Mouse (Mus musculus) 3134 (cell line): Measurements from ENCODE around the gene Fkbp5.
A peak's percentile ranks its signal among the peaks of the same experiment; 100 is the strongest.

Experiments
- DNase-seq: peaks from one replicate; pipeline ENCODE4 v3.0.0-alpha.2; 2011; ENCODE audit warnings: low spot score; ENCODE audit not compliant: insufficient read length; ENCODE audit errors: extremely low read depth

Gene Fkbp5

DNA sequence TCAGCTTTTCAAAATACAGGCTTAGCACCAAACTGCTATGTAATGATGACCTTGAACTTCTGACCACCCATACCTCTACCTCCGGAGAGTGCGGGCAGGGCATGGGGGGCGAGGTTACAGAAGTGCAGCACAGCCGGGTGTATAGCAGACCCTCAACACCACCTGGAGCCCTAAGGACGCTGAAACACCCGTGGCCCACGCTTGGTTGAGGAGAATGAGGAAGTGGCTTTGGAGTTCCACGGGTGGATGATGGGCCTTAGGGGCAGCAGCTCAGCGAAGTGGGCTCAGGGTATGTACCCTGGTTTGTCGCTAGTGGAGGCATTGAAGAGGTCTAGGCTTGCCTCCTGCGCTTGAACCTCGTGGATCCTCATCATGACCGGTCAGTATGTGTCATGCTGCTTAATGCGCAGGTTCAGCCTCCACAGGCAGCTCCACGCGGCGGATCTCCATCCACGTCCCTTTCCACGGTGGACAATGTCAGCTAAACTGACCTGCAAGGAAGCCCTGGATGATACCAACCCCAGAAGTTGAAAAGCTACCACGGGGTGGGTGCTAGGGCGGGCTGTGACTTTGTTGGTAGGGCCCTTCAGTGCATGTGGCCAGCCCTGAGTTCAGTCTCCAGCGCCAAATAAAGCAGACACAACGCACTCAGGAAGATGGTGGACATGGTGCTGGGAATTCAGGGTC lies 6.8 kb upstream of the Fkbp5 start:
- DNase-seq: no peak

DNA sequence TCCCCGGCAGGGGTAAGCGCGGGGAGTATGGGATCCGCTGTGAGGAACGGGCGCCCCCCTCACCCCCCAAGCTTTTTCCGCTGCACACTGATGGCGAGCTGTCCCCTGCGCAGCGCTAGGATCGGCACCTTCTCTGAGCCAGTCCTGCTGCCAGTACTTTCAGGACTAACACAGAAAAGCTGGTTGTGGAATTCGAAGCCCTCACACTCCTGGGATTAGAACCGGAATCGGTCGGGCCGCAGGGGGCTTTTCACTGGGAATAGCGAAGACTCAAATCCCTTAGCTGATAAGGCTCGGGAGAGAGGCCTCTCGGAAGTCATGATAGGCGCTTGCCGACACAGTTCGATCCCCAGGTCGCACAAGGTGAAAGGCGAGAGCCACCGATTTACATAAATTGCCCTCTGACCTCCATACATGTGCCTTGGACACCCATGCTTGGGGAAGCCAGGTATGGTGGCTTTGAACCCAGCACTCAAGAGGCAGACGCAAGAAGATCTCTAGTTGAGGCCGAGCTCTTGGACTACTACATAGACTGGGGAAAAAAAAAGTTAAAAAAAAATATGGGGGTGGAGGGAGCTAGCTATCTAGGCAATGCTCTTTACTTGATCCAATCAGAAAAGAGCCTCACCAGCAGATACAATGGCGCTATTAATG lies 6.2 kb upstream of the Fkbp5 start:
- no peak for DNase-seq

DNA sequence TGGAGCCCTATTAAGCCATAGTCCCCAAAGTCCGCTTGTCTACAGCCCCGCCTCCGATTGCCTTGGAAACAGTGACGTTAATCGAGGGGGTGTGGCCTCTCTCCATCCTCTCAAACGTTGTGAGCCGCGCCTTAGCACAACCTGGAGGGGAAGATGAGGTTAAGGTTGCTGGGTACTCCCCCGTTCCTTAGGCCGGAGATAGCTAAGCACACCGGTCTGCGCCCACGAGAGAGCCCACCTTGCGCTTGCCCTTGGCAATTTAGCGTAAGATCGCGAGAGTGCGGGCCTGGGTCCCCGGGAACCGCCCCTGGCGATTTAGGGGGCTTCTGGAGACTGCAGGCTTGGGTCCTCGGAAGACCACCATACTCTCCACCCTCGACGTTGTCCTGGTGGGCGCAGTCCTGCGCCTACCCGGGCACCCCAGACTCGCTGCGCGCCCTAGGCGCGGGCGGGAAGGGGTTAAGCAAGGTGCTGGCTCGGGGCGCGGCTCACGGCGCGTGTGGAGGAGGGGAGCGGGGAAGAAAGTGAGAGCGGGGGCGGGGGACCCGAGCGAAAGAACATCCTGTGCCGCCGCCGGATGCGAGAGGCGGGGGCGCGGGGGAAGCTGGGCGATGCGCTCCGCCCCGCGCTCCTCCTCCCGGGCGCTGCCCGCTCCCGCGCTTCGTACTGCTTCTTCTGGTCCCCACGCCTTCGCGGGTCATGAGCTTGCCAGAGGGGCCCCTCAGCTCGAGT lies 5.5 kb upstream of the Fkbp5 start:
- DNase-seq: no peak

DNA sequence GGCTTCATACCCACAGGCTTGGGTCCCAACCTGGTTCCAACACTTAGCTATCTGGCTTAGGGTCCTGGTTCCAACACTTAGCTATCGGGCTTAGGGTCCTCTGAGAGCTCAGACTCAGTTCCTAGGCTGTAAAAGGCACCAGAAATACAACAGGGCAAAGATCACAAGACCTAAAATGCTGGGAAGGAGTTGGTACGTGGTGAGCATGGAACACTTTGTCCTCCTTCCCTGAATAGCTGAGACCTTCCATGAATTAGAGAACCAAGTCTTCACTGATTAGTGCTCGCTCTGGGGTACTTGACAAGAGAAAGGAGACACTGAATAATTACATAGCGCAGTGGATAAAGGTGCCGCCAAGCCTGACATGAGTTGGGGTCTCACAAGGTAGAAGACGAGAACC lies 4.6 kb upstream of the Fkbp5 start:
- DNase-seq: no peak

DNA sequence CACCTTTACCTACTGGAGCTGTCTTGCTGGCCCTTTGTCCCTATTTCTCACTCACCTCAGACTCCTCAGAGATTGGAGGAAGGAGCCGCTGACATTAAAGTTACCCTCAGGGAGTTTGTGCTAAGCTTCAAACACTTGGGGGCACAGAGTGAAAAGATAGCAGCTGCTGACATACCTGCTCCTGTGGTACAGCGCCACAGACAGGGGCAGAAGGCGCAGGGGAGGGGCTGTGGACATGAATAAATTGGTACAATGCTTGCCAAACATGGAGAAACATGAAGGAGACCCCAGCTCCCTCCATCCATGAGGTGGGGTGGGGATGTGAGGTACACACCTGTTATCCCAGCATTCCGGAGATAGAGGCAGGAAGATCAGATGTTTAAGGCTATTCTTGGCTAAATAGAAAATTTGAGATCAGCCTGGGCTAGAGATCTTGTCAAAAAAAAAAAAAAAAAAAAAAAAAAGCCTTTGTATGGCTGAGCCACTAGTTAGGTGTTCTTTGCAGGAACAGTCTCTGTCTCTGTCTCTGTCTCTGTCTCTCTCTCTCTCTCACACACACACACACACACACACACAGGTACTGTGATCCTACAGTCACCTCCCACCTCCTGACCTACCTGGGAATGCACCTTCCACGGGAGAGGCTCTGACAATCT lies 3.9 kb upstream of the Fkbp5 start:
- no peak for DNase-seq

DNA sequence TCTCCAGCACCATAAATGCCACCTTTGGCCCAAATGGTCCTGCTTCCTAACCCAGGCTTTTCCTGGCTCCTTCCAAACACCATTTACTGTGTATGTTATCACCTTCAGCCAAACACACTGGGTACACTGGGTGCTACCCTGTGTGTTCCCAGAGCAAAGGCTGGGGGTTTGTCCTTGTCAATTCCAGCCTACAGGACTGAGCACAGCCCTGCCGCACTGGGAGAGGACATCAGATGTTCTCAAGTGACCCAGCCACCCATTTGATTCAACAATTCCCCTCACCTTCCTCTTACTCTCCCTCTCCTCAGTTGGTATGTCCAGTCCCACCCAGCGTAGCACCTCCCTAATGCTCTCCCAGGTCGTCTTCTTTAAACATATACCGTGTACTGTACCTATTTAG lies 3.2 kb upstream of the Fkbp5 start:
- no peak for DNase-seq

DNA sequence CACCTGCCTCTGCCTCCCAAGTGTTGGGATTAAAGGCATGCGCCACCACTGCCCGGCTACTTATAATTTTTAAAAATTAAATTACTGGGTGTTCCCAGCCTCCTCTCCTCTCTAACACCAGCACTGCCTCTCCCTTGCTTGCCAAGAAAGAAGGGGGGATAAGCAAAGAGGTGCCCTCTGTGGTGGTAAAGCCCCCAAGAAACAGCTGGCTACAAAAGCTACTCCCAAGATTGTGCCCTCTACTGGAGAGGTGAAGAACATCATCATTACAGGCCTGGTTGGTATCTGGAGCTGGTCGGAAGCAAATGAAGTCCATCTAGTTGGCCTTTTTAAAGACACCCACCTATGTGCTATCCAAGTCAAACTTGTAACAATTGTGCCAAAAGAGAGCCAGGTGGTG lies 2.5 kb upstream of the Fkbp5 start:
- DNase-seq: no peak

DNA sequence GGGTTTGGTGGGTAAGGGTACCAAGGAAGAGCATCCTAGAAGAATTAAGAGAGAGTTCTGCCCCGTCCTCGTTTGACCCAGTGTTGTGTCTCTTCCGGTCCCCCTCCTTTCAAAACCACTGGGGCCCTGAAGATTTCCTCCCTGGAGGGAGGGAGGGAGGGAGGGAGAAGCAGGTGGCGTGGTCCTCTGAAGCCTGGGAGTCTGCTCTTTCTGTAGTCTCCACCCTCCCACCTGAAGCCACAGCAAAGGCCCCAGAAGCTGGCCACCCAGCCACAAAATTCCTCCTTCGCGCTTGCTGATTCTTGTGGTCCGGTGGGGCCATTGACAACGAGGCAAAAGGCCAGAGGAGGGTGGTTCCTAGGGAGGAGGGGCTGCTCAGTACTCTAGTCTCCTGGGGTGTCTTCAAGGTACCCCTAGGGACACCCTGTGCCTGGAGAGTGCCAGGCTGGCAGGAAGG lies 1.3 kb upstream of the Fkbp5 start:
- DNase-seq: peak; percentile 54

DNA sequence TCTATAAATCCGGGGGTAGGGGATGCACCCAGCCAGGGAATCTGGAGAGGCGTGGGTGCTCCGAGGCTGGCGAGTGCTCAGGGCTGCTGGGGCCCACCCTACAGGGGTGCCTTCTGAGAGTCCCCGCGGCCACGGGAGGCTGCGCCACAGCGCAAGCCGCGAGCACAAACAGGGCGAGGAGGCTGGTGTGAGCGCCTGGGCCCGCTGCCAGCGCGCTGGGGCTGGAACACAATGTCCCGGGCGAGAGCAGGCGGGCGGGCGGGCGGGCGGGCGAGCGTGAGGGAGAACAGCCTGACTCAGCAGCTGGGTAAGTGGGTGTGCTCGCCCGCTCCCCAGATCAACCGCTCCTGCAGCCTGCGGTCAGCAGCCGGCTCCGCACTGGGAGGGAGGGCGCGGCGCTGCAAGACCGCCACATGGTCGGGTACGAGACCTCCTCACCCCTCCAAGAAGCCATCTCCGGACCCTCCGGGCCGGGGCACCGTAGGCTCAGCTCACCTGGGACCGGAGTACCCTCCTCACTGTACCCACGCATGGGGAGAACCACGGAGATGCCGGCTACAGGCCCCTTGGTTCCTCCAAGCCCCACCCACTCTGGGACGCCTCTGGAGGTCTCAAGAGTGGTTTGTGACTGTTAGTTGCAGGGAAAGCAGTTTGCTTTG lies 758 bp upstream of the Fkbp5 start:
- DNase-seq: peak; percentile 85

DNA sequence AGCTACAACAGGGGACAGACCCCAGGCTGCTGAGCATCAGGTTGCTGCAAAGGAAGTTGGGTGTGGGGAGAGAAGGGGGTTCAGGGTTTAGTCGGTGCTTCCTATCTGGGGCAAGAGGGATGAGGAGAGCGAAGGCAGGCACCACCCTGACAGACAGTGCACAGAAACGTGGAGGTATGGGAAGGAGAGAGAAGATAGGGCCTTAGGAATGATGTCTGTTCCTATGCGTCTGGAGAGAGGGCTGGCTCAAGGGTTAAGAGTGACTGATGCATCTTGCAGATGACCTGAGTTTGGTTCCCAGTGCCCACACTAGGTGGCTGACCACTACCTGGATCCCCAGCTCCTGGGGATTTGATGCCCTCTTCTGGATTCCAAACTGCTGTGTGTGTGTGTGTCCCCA lies 446 bp downstream of the Fkbp5 start:
- DNase-seq: no peak

DNA sequence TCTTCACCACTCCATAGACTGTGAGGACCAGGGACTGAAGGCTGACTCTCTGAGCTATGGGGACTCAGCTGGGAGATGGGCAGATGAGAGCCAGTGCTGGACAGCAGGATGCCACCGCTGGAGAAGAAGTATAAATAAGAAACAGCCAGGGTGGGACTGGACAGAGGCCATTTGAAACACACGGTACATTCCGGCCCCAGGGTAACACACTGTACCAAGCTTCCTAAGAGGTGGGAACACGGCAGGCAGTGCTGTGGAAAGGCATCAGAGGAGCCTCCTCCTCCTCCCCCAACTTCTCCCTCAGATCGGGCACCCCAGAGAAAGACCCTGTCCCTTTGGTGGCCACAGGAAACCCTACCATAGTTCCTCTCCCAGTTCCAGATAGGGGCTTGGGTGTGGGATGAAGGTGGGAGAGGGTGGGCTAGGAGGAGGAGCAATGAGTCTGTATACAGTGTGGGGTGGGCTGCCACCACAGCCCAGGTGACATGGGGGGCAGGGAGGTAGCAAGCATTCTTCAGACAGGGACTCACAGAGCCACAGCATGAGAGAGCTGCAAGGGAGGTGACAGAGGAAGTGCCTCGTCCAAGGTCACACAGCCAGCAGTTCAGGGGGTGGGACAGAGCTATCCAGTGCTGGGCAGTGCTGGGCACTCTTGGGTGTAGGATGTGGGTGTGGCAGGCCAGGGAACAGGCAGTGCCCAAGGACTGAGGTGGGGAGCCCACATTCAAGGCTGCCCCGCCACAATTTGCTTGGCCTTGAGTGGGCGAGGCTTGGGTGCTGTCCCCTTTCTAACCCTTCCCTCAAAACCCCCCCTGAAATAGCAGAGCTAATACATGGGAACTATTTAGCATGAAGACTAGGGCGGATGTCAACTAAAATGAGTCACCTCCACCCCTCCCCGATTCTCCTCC lies 1.6 kb downstream of the Fkbp5 start:
- peak; percentile 72 for DNase-seq

DNA sequence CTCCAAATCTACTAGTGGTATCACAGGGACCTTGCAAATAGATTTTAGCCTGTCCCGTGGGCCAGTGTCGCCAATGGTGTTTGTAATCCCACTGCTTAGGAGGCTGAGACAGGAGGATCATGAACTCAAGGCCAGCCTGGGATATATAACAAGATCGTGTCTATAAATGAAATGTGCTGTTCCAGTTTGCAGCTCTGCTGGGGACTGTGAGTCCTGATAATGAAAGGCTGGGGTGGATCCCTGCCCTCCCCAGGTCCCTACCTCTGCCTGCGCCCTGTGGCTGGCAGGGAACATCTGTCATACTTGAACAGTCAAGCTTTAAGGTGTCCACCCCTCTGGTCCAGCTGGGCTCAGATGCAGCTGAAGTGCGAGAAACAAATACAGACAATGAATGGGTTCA lies 2.8 kb downstream of the Fkbp5 start:
- DNase-seq: no peak

DNA sequence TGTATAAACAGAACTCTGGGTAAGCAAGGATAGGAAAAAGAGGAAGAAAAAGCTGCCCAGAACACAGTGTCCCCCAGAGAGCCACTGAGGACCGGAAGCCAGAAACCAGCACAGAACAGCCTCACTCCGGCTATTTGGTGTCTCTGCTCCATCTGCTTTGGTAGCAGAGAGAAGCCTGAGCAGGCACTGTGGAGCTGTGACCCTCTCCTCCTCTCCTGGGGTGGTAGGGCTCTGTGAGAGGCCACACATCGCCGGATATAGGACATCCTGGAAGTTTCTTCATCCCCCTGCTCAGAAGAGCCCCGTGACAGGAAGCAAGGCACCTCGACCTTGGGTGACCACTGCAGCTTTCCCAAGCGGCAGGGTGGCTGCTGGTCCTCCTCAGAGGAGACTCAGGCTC lies 3.5 kb downstream of the Fkbp5 start:
- DNase-seq: no peak

DNA sequence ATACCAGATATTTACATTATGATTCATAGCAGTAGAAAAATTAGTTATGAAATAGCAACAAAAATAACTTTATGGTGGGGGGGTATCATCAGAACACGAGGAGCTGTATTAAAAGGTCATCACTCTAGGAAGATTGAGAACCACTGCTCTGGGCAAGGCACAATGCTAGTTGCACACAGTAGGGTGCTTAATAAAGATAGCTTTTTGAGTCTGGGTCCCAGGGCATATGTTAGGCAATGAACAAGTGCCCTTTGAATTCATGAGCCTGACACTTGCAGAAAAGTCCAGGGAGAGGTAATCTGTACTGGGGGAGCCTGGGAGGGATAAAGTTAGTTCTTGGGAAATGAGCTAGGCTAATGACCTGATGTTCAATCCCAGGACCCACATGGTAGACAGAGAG lies 4.0 kb downstream of the Fkbp5 start:
- DNase-seq: no peak

DNA sequence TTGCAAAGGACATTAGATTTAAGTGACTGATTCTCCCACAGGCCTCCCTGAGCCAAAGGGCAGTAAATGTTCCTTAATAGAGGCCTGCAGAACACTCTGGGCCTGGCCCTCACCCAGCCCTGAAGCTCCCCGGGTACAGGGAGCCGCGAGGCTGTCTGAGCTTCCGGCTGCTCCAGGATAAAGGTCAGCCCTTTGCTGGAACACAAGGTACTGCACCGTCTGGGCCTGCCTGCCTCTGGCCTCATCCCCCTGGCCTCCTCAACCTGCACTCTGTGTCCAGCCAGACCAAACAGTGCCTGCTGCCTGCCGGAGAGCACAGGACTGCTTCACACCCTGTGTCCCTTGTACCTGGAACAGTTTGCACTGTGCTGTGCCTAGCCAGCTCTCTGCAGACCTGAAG lies 4.6 kb downstream of the Fkbp5 start:
- DNase-seq: peak; percentile 66

DNA sequence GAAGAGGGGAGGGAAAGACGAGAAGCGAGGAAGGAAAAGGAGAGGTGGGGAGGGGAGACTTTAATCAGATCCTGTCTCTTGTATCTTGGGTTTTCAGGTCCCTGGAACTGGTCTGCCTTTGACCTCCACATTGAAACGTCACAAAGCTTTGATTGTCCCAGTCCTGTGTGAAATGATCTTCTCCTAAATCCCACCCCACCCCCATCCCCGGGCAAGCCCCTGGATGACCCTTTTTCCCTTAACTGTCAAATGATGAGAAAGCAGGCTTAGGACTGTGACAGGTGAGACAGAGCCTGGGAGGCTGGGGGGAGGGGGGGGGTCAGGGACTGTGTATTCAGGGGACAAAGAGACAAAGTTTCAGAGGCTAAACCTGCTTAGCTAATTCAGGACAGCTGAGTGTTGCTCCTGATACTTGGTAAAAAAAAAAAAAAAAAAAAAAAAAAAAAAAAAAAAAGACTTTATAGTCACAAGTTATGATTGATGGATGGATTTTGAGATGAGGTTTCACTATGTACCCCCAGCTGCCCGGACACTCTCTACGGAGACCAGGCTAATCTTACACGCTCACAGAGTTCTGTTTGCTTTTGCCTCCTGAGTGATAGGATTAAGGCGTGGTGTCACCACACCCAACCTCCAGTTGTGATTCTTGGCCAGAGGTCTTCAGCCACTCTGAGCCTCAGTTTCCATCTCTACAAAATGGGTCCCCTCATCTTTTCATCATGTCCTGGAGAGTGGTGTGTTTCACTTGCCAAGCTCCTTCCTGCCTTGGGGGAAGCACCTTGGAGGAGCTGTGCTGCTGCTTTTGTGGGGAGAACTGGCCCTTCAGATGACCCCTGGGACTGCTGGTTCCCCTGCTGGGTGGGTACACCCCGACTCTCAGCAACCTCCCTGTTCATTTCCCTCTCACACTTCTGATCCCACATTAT lies 5.4 kb downstream of the Fkbp5 start:
- DNase-seq: no peak

DNA sequence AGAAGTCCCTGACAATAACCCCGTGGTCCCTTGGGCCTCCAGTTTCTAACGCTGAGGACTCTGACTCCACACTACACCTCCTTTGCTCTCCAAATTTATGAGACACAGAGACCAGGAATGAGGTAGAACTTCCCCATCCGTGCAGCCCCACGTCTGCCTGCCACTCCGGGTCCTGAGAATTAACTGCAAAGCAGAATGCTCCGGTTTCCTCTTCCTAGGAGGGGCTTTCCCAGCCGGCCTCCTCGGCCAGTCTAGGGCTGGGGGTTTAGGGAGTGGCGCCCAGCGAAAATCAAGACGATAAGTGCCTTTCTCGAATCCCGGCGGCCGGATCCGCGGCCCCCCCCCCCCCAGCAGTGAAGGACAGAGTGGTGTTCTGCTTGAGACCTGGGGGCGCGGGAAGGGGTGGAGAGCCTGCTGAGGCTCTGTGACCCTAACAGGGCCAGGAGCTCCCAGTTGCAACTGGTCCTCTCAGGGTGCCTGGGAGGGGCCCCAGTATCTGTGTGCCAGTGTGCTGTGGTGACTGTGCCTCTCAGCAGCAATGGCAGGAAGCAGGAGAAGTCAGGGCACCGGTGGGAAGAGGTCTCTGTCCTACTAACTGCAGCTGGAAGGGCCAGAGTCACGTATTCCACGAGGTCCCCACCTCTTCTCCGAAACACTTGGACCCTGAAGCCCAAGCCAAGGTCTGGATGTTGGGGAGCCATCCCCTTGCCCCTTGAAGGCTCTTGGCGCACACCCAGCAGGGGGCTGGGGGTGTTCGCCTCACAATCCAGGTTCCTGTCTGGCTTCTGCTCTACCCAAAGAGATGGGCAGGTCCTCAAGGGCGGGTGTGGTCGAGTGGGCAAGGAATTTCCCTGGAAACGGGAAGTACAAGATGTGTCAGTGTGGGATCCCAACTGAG lies 6.6 kb downstream of the Fkbp5 start:
- no peak for DNase-seq

DNA sequence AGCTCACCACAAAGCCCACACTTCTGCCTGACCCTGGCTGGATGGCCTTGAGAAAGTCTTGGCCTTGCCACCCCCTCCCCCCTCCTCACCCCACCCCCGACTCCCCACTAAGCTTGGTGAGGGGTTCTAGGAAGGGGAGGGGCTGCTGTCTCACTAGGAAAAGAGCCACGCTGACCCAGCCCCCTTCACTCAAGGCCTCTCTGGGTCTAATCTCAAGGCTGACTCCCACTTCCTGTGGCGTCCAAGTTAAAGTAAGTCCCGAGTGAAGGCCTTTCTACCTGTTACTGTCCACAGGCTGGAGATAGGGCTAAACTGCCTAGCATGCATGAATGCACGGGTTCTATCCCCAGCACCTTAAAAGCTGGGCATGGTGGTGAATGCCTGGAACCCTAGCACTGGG lies 9.8 kb downstream of the Fkbp5 start:
- DNase-seq: no peak
